Mouse (Mus musculus): ENCODE measurements at regions not wholly inside any gene's neighbourhood (a gene's known extent, or its start where the extent isn't known, plus 50 kb on each side); places are given as distances from the start of the nearest gene placed in this dataset.

GRCm38 (mm10) chrX:158920217-158920616 is 289.9 kb upstream of the Rps6ka3 start:
- no peak for DNase-seq (ENCODE audit: low read depth in 1 of 2, low spot score in 2 of 2)

DNA sequence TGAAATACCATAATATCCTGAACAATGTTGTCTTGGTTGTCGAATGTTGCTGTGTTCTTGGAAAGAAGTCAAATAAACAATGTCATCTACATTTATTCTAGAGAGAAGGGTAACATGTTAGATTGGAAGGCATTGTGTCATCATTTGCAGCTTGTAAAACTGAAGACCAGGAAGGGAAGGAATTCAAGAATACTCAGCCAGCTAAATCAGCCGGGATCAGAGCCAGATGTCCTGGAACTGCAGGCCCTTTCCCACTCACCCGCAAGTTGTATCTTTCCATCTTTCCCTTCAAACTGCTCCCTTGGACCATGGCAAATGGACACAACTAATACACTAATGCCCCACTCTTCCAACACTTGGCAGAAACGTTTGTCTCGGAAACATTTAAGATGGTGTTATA is 288.7 kb upstream of the Rps6ka3 start:
- DNase-seq (ENCODE audit: low read depth in 1 of 2, low spot score in 2 of 2) = no peak

DNA sequence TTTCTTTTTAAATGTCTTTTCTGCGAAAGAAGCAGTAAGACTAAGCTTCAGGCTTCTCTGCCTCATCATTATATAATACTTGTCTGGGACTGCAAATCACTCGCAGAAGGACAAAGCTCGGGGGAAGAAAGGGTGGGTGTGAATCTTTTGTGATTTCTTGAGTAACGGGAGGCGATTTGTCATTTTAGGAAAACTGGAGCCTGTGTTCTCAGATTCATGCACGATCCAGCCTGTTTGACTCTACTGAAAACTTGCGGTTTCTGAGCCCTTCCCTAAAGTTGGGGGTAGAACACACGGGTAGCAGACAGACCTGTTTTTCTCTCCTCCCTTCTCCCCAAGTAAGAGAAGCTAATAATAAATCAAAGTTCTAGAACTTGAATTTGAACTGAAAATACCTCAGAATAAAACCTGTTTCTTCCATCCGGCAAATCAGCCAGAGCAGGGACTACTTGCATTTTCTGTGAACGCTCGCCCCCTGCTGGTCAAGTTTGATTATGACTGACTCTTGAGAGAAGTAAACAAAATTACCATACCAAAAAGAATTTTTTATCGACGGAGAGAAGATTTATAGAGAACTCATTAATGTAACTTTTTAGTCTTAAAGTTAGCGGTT is 288.2 kb upstream of the Rps6ka3 start:
- peak in 1 of 2 experiments; percentile 9 for DNase-seq (ENCODE audit: low read depth in 1 of 2, low spot score in 2 of 2)

- DNase-seq (ENCODE audit: low read depth in 1 of 2, low spot score in 2 of 2) = no peak
Observed at GRCm38 (mm10) chrX:158923081-158923561, 287.0 kb upstream of the Rps6ka3 start.

- DNase-seq (ENCODE audit: low read depth in 1 of 2, low spot score in 2 of 2) = no peak
Observed at GRCm38 (mm10) chrX:158923657-158924489, 286.2 kb upstream of the Rps6ka3 start.

DNA sequence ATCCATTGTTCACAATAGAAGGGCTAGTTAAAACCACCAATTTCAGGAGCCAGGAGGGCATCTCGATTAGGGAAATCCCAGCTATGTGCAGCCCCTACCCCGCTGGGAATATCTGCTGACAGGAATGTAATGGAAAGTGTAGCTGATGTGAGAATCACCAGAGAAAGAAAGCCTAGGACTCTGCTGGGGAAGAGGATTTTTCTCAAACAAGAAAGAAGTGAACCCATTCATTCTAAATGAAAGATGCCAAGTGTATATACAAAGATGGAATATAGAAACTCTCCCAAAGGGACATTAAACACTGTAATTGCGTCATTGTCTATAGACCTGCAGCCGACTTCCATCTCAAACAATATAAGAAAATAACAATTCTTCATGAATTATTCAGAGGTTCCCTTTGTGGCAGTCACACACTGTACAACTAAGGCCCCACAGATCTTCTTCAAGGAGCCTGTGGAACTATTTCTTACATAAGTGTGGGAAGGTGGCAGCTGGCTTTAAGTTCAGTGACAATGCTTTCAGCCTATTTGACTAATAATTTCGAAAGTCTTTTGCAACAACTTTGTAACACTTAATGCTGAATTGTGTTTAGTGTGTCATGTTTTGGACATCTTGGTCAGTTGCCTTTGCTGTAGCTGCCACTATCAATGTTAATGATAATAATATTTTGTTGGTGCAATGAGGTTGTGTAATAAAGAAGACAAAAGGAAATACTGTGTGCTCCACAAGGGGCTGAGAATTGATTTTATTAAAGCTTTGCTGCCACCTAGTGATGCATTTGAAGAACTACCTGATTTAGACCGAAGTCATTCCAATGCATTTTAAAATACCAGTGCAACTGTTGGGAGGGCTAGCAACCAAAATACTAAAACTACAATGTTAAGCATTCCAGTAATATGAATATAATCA is 285.4 kb upstream of the Rps6ka3 start:
- DNase-seq (ENCODE audit: low read depth in 1 of 2, low spot score in 2 of 2) = no peak

- DNase-seq (ENCODE audit: low read depth in 1 of 2, low spot score in 2 of 2) = no peak
Observed at GRCm38 (mm10) chrX:158931864-158932263, 278.2 kb upstream of the Rps6ka3 start.

- DNase-seq (ENCODE audit: low read depth in 1 of 2, low spot score in 2 of 2) = no peak
Observed at GRCm38 (mm10) chrX:158947191-158947590, 262.9 kb upstream of the Rps6ka3 start.

GRCm38 (mm10) chrX:158971726-158972125 is 238.4 kb upstream of the Rps6ka3 start:
- no peak for DNase-seq (ENCODE audit: low read depth in 1 of 2, low spot score in 2 of 2)

DNA sequence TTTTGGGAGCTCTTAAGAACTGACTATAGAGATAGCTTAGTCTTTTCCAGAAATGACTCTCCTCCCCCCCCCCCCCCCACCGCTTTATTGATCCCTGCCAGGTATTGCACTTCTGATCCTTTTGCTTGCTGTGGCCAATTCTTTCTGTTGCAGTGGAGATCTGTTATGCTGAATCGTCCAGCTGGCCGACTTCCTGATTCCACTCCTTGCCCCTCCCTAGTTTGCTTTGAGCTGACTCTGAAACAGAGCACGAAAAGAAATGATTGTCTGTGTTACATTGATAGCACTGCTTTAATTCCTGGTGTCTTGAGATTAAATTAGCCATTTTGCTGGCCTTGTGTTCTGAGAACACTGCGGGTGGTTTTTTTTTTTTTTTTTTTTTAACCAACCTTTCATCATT is 233.5 kb upstream of the Rps6ka3 start:
- DNase-seq (ENCODE audit: low read depth in 1 of 2, low spot score in 2 of 2) = no peak

GRCm38 (mm10) chrX:158984721-158985120 is 225.4 kb upstream of the Rps6ka3 start:
- DNase-seq (ENCODE audit: low read depth in 1 of 2, low spot score in 2 of 2) = no peak

DNA sequence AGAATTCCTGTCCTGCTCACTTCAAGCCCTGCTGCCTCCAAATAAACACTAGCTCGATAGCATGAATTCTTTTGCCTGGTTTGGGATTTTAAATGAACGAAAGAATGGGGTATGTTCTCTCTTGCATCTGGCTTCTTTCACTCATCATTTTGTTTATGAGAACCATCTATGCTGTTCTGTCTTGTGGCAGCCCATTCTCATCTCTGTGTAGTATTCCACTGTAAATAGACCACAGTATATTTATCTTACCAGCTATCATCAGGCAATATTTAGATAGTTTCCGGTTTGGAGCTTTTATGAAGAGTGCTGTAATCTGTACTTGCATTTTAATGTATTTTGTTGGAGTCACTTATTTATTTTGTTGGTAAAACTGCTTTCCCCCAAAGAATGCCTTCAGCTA is 222.4 kb upstream of the Rps6ka3 start:
- DNase-seq (ENCODE audit: low read depth in 1 of 2, low spot score in 2 of 2) = no peak

DNA sequence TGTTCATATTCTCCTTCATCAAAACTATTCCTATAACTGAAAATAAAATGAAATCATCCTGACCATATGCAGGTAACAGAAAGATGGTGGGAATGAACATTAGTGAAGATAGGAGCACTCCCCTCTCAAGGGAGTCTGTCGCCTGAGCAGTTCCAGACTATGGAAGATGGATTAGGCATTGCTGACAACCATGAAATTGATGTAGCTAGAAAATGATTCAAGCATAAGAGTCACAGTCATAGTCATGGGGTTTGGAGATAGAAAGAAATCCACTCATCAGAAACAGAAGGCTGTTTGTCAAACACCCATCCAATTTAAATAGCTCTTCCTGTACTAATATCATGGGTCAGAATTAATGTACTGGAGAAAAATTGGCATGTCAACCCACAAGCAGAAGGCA is 191.2 kb upstream of the Rps6ka3 start:
- no peak for DNase-seq (ENCODE audit: low read depth in 1 of 2, low spot score in 2 of 2)

DNA sequence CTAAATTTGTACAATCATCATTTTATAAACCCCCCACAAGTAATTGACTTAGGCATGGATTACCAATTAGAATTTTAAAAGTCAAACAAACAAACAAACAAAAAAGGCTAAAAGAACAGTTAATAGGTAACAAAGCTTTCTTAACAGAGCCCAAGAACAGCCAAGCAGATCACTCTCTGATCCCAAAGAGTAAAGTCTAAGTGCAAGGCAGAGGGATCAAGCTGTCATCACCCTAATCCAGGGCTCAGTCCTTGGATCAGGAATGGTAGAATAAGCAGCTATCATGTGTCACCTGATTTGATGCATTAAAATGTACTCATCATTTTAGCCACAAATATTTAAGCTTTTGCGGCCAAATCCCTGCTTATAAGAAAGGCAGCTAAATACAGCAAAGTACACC is 183.8 kb upstream of the Rps6ka3 start:
- DNase-seq (ENCODE audit: low read depth in 1 of 2, low spot score in 2 of 2) = no peak

DNA sequence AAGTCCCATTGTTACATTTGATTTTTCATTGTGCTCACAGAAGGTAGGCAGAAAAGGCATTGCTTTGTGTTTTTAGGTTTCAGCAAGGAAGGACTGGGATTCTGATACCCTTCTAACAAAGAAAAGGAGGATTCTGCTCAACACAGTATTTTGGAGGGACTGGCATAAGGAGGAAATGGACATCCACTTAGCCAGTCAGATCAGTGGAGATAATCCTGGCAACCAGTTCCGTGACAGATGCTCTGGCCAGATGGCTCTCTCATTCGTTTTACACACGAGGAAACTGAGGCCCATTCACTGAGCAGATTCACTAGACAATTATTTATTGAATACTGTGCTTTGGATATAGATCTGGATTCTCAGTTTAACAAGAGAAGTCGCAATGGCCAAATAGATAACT is 178.2 kb upstream of the Rps6ka3 start:
- no peak for DNase-seq (ENCODE audit: low read depth in 1 of 2, low spot score in 2 of 2)

GRCm38 (mm10) chrX:159043432-159043831 is 166.7 kb upstream of the Rps6ka3 start:
- DNase-seq (ENCODE audit: low read depth in 1 of 2, low spot score in 2 of 2) = peak in 1 of 2 experiments; percentile 15

DNA sequence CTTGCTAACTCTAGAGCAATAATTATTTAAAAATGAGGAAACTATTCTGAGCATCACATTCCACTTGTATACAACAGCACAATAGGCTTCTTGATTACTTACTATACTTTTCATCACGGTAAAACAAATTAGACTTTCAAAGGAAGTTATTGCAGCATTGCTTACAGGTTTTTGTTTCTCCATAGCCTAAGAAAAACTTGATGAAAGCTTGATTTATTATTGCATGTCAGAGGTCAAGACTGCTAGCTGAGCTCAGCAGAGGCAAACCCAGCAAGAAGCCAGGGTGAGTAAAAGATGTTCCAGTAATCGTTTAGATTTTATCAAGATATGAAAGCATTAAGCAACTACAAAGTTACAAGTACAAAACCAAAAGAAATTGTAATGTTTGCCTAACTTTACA is 162.2 kb upstream of the Rps6ka3 start:
- no peak for DNase-seq (ENCODE audit: low read depth in 1 of 2, low spot score in 2 of 2)

DNA sequence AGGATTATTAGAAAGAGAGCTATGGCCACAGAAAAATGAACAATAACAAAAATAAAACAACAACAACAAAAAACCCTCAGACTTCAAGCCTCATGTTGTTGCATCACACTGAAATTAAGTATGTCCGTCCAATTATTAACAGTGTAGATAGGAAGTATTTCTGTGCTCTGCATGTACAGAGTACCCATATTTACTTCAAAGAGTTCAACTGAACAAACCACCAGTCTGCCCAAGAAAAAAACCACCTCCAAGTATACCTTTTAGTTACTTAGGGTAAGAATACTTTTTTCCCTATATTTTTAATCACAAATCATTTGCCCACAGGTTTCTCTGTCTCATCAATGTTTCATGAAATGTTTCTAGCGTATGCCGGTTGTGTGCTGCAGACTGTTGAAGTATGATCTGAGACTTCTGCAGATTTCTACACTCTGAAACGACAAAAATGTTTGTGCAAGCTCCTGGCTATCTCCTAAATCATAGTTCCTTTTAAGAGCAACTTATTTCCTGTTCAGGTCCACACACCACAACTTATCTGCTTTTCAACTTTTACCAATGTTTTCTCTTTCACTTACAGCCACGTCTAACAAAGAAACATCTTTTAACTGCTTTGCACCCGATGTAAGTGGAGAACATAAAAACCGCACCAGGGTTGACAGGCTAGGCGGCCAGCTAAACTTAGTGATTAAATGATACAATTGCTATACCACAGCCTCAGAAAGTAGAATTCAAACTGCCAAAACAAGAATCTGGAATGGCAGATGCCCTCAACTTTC is 154.2 kb upstream of the Rps6ka3 start:
- no peak for DNase-seq (ENCODE audit: low read depth in 1 of 2, low spot score in 2 of 2)

GRCm38 (mm10) chrX:159056462-159056805 is 153.7 kb upstream of the Rps6ka3 start:
- no peak for DNase-seq (ENCODE audit: low read depth in 1 of 2, low spot score in 2 of 2)

DNA sequence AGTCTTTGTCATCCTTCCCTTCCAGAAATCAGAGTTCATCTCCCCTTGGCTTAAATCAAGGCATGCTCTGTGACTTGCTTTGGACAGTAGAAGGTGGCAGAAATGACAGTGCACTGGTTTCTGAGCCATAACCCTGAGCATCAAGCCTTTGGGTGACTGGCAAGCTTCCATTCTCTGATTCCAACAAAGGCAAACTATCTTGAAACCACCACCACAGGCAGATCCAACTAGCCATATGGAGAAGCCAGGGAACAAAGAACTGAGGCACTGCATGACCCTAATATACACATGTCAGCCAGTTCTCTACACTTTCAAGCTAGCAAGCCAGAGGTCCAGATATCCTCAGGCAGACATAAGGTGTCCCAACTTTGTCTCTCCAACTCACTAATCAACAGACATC is 151.2 kb upstream of the Rps6ka3 start:
- DNase-seq (ENCODE audit: low read depth in 1 of 2, low spot score in 2 of 2) = no peak

DNA sequence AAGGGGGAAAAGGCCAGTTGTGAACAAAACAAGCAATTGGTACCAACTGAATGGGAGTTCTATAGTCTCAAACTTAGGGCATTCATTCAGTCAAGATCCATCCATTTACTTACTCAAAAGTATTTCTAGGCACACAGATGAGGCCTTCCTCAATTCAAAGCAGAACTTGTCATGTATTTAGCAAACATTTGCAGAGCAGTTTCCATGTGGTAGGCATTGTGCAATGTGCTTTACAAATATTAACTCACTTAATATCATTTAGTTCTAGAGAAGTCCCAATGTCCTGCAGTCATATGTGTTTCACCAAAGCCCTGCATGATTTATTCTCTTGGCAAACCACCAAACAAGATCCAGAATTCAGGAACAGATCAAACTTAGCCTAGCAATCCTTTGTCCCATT is 148.8 kb upstream of the Rps6ka3 start:
- no peak for DNase-seq (ENCODE audit: low read depth in 1 of 2, low spot score in 2 of 2)
